Mouse (Mus musculus): ENCODE results near the gene Osbpl6. TPM values are rescaled to one million over a fixed set of nuclear protein-coding genes. Genes with fewer than 3 reads are reported as not detected.

The Osbpl6 gene
- polyA plus RNA-seq, 1 experiment from 2014 or later = 0.23 TPM

- Histone ChIP-seq H3K36me3 (replicated peaks; ENCODE audit: insufficient read depth, low read length) (no peaks in the 10 kb centered on the region), H3K27me3 (ENCODE audit: insufficient read depth, low read length) (no peaks in the 10 kb centered on the region), H3K4me2 (ENCODE audit: low read depth, low read length) (no peak overlapping the region), H3K4me3 (ENCODE audit: low read depth, low read length) (no peak overlapping the region), H3K4me1 (ENCODE audit: insufficient read depth) (no peaks in the 10 kb centered on the region), H3K9ac (replicated peaks) (no peak overlapping the region), H3K9me3 (ENCODE audit: low read length) (no peaks in the 10 kb centered on the region), H3K27ac (ENCODE audit: low read depth) (no peak overlapping the region)
- DNase-seq (no peak), ATAC-seq (no peak)
- 8% methylated on average over 1 of the region's 1 CpGs for WGBS (ENCODE audit: insufficient replicate concordance)
- TF ChIP-seq CTCF (IDR thresholded peaks at IDR 0.05; ENCODE audit: low read depth) (no peak), EP300 (IDR thresholded peaks at IDR 0.05; ENCODE audit: low read depth) (no peak)
Measured at GRCm38 (mm10) chr2:76475788-76476187, 69.5 kb downstream of the Osbpl6 start.

- ATAC-seq (no peak), DNase-seq (no peak)
- Histone ChIP-seq H3K4me3 (ENCODE audit: low read depth, low read length) (no peak overlapping the region), H3K27ac (ENCODE audit: low read depth) (no peak overlapping the region), H3K9ac (replicated peaks) (no peak overlapping the region), H3K4me2 (ENCODE audit: low read depth, low read length) (no peak overlapping the region), H3K36me3 (replicated peaks; ENCODE audit: insufficient read depth, low read length) (no peaks in the 10 kb centered on the region), H3K4me1 (ENCODE audit: insufficient read depth) (no peaks in the 10 kb centered on the region), H3K9me3 (ENCODE audit: low read length) (no peaks in the 10 kb centered on the region), H3K27me3 (ENCODE audit: insufficient read depth, low read length) (no peaks in the 10 kb centered on the region)
- 70% methylated on average over 4 of the region's 4 CpGs for WGBS (ENCODE audit: insufficient replicate concordance)
- TF ChIP-seq EP300 (IDR thresholded peaks at IDR 0.05; ENCODE audit: low read depth) (no peak), CTCF (IDR thresholded peaks at IDR 0.05; ENCODE audit: low read depth) (no peak)
Measured at GRCm38 (mm10) chr2:76488764-76489163, 82.5 kb downstream of the Osbpl6 start.

GRCm38 (mm10) chr2:76490198-76490597 lies 83.9 kb downstream of the Osbpl6 start:
- Histone ChIP-seq H3K4me1 (ENCODE audit: insufficient read depth) (no peaks in the 10 kb centered on the region), H3K9ac (replicated peaks) (no peak overlapping the region), H3K4me2 (ENCODE audit: low read depth, low read length) (no peak overlapping the region), H3K9me3 (ENCODE audit: low read length) (no peaks in the 10 kb centered on the region), H3K27ac (ENCODE audit: low read depth) (no peak overlapping the region), H3K4me3 (ENCODE audit: low read depth, low read length) (no peak overlapping the region), H3K27me3 (ENCODE audit: insufficient read depth, low read length) (no peaks in the 10 kb centered on the region), H3K36me3 (replicated peaks; ENCODE audit: insufficient read depth, low read length) (no peaks in the 10 kb centered on the region)
- WGBS (ENCODE audit: insufficient replicate concordance) = 77% methylated on average over 8 of the region's 8 CpGs
- DNase-seq (no peak), ATAC-seq (no peak)
- TF ChIP-seq CTCF (IDR thresholded peaks at IDR 0.05; ENCODE audit: low read depth) = no peak
- no peak for TF ChIP-seq EP300 (IDR thresholded peaks at IDR 0.05; ENCODE audit: low read depth)

GRCm38 (mm10) chr2:76491371-76491770 lies 85.1 kb downstream of the Osbpl6 start:
- DNase-seq (no peak), ATAC-seq (no peak)
- no peaks in the 10 kb centered on the region for H3K9me3 ChIP-seq (ENCODE audit: low read length)
- WGBS (ENCODE audit: insufficient replicate concordance) = 79% methylated on average over 6 of the region's 6 CpGs
- TF ChIP-seq CTCF (IDR thresholded peaks at IDR 0.05; ENCODE audit: low read depth) (no peak), EP300 (IDR thresholded peaks at IDR 0.05; ENCODE audit: low read depth) (no peak)
- H3K9ac ChIP-seq (replicated peaks) = no peak overlapping the region
- no peaks in the 10 kb centered on the region for H3K4me1 ChIP-seq (ENCODE audit: insufficient read depth)
- H3K27ac ChIP-seq (ENCODE audit: low read depth) = no peak overlapping the region
- H3K27me3 ChIP-seq (ENCODE audit: insufficient read depth, low read length) = no peaks in the 10 kb centered on the region
- no peak overlapping the region for H3K4me2 ChIP-seq (ENCODE audit: low read depth, low read length)
- H3K36me3 ChIP-seq (replicated peaks; ENCODE audit: insufficient read depth, low read length) = no peaks in the 10 kb centered on the region
- H3K4me3 ChIP-seq (ENCODE audit: low read depth, low read length) = no peak overlapping the region

GRCm38 (mm10) chr2:76492224-76492623 lies 85.9 kb downstream of the Osbpl6 start:
- H3K36me3 ChIP-seq (replicated peaks; ENCODE audit: insufficient read depth, low read length) = no peaks in the 10 kb centered on the region
- DNase-seq (no peak), ATAC-seq (no peak)
- 0 out of 2 replicates have a peak overlapping the region, but pooled peaks have one; percentile 15 for H3K4me2 ChIP-seq (ENCODE audit: low read depth, low read length)
- H3K27me3 ChIP-seq (ENCODE audit: insufficient read depth, low read length) = no peaks in the 10 kb centered on the region
- no peaks in the 10 kb centered on the region for H3K9me3 ChIP-seq (ENCODE audit: low read length)
- no peak overlapping the region for H3K4me3 ChIP-seq (ENCODE audit: low read depth, low read length)
- no peak for TF ChIP-seq CTCF (IDR thresholded peaks at IDR 0.05; ENCODE audit: low read depth)
- no peak overlapping the region for H3K27ac ChIP-seq (ENCODE audit: low read depth)
- WGBS (ENCODE audit: insufficient replicate concordance) = 37% methylated on average over 7 of the region's 7 CpGs
- H3K4me1 ChIP-seq (ENCODE audit: insufficient read depth) = no peaks in the 10 kb centered on the region
- H3K9ac ChIP-seq (replicated peaks) = no peak overlapping the region

- no peak overlapping the region for H3K27ac ChIP-seq (ENCODE audit: low read depth)
- no peaks in the 10 kb centered on the region for H3K27me3 ChIP-seq (ENCODE audit: insufficient read depth, low read length)
- no peaks in the 10 kb centered on the region for H3K36me3 ChIP-seq (replicated peaks; ENCODE audit: insufficient read depth, low read length)
- H3K4me3 ChIP-seq (ENCODE audit: low read depth, low read length) = no peak overlapping the region
- H3K4me2 ChIP-seq (ENCODE audit: low read depth, low read length) = no peak overlapping the region
- no peaks in the 10 kb centered on the region for H3K4me1 ChIP-seq (ENCODE audit: insufficient read depth)
- H3K9me3 ChIP-seq (ENCODE audit: low read length) = no peaks in the 10 kb centered on the region
- TF ChIP-seq EP300 (IDR thresholded peaks at IDR 0.05; ENCODE audit: low read depth) (no peak), CTCF (IDR thresholded peaks at IDR 0.05; ENCODE audit: low read depth) (no peak)
- ATAC-seq = no peak
- H3K9ac ChIP-seq (replicated peaks) = no peak overlapping the region
- DNase-seq = no peak
- WGBS (ENCODE audit: insufficient replicate concordance) = 71% methylated on average over 11 of the region's 11 CpGs
Measured at GRCm38 (mm10) chr2:76496006-76496748, 89.9 kb downstream of the Osbpl6 start.
